Mouse (Mus musculus) neural tube, embryonic 13.5 days (tissue): ENCODE measurements around the gene Acaca. TPM values are rescaled to one million over a fixed set of nuclear protein-coding genes. Genes with fewer than 3 reads are reported as not detected.

Source experiments
- ATAC-seq: fragments of 200-750 bp; cut with Nextera tagmentation; 2 replicates; pipeline ENCODE4 v1.8.0; 2017; ENCODE audit warnings: low read depth, mild to moderate bottlenecking, moderate TSS enrichment, moderate library complexity
- H3K27ac ChIP-seq: fragments of 300-500 bp; sonication (generic); replicated peaks from 2 replicates; pipeline ENCODE4 v1.5.1; 2015; ENCODE audit warnings: moderate library complexity, mild to moderate bottlenecking, inconsistent platforms
- H3K27me3 ChIP-seq: fragments of 300-500 bp; sonication (generic); 2 replicates; pipeline ENCODE4 v1.6.1; 2015; ENCODE audit warnings: mild to moderate bottlenecking, inconsistent platforms
- H3K36me3 ChIP-seq: fragments of 300-500 bp; sonication (generic); 2 replicates; pipeline ENCODE4 v1.6.1; 2015; ENCODE audit warnings: mild to moderate bottlenecking, inconsistent platforms
- H3K4me1 ChIP-seq: fragments of 300-500 bp; sonication (generic); replicated peaks from 2 replicates; pipeline ENCODE4 v1.6.1; 2015; ENCODE audit warnings: inconsistent platforms
- H3K4me2 ChIP-seq: fragments of 300-500 bp; sonication (generic); 2 replicates; pipeline ENCODE4 v1.6.1; 2015; ENCODE audit warnings: inconsistent platforms, mild to moderate bottlenecking, moderate library complexity
- H3K4me3 ChIP-seq: fragments of 300-500 bp; sonication (generic); 2 replicates; pipeline ENCODE4 v1.5.1; 2015; ENCODE audit warnings: mild to moderate bottlenecking, inconsistent platforms
- H3K9ac ChIP-seq: fragments of 300-500 bp; sonication (generic); 2 replicates; pipeline ENCODE4 v1.6.1; 2015; ENCODE audit warnings: moderate library complexity, mild to moderate bottlenecking, inconsistent platforms
- H3K9me3 ChIP-seq: fragments of 300-500 bp; sonication (generic); 2 replicates; pipeline ENCODE4 v1.6.1; 2016; ENCODE audit warnings: inconsistent platforms
- WGBS: fragments of 180-500 bp; shearing (Covaris S2); methylation state at CpG from one replicate; pipeline ENCODE4 v1.1.7; 2015; 5-methylcytosine and 5-hydroxymethylcytosine counted together
- polyA plus RNA-seq: library from polyadenylated mRNA; unstranded; fragments of >200 nt; fragmentation: Nextera tagmentation; extraction: Ambion mirVana; gene quantifications from 2 replicates; pipeline ENCODE4 v1.2.1, GENCODE M21; 2015

Gene Acaca
- polyA plus RNA-seq, 1 experiment from 2014 or later, result 22.6 TPM

- H3K27ac ChIP-seq, result no peak overlapping the region
- H3K4me2 ChIP-seq, result no peak overlapping the region
- H3K9me3 ChIP-seq, result no peaks in the 10 kb centered on the region
- H3K4me1 ChIP-seq, result 0 out of 2 replicates have a peak, but pooled peaks cover 3% of the 10 kb centered on the region
- no peak for ATAC-seq
- no peak overlapping the region for H3K9ac ChIP-seq
- 65% methylated on average over 10 of the region's 10 CpGs for WGBS
- H3K4me3 ChIP-seq, result no peak overlapping the region
- no peaks in the 10 kb centered on the region for H3K27me3 ChIP-seq
- H3K36me3 ChIP-seq, result peaks cover 10% of the 10 kb centered on the region
Observed at GRCm38 (mm10) chr11:84193249-84193648, 63.8 kb downstream of the Acaca start.

GRCm38 (mm10) chr11:84194751-84195150 lies 65.3 kb downstream of the Acaca start:
- H3K9me3 ChIP-seq, result no peaks in the 10 kb centered on the region
- H3K4me1 ChIP-seq, result 0 out of 2 replicates have a peak, but pooled peaks cover 3% of the 10 kb centered on the region
- no peak overlapping the region for H3K9ac ChIP-seq
- no peak for ATAC-seq
- WGBS, result 91% methylated on average over 3 of the region's 3 CpGs
- H3K36me3 ChIP-seq, result peaks cover 10% of the 10 kb centered on the region
- H3K27ac ChIP-seq, result no peak overlapping the region
- H3K4me3 ChIP-seq, result no peak overlapping the region
- H3K27me3 ChIP-seq, result no peaks in the 10 kb centered on the region
- H3K4me2 ChIP-seq, result no peak overlapping the region

GRCm38 (mm10) chr11:84197607-84198402 lies 68.3 kb downstream of the Acaca start:
- WGBS, result 96% methylated on average over 3 of the region's 3 CpGs
- H3K9ac ChIP-seq, result no peak overlapping the region
- no peaks in the 10 kb centered on the region for H3K9me3 ChIP-seq
- H3K36me3 ChIP-seq, result peaks cover 10% of the 10 kb centered on the region
- H3K4me3 ChIP-seq, result no peak overlapping the region
- no peak overlapping the region for H3K4me2 ChIP-seq
- ATAC-seq, result no peak
- H3K27ac ChIP-seq, result no peak overlapping the region
- H3K4me1 ChIP-seq, result 0 out of 2 replicates have a peak, but pooled peaks cover 3% of the 10 kb centered on the region
- no peaks in the 10 kb centered on the region for H3K27me3 ChIP-seq

GRCm38 (mm10) chr11:84205776-84206175 lies 76.3 kb downstream of the Acaca start:
- Histone ChIP-seq H3K36me3 (no peaks in the 10 kb centered on the region), H3K9me3 (no peaks in the 10 kb centered on the region), H3K27ac (no peak overlapping the region), H3K4me1 (no peaks in the 10 kb centered on the region), H3K9ac (no peak overlapping the region), H3K4me2 (no peak overlapping the region), H3K4me3 (no peak overlapping the region), H3K27me3 (no peaks in the 10 kb centered on the region)
- ATAC-seq, result no peak
- 56% methylated on average over 4 of the region's 4 CpGs for WGBS

- WGBS, result 97% methylated on average over 6 of the region's 6 CpGs
- ATAC-seq, result no peak
- Histone ChIP-seq H3K4me3 (no peak overlapping the region), H3K9ac (no peak overlapping the region), H3K27me3 (no peaks in the 10 kb centered on the region), H3K27ac (no peak overlapping the region), H3K9me3 (no peaks in the 10 kb centered on the region), H3K36me3 (no peaks in the 10 kb centered on the region), H3K4me2 (no peak overlapping the region), H3K4me1 (no peaks in the 10 kb centered on the region)
Observed at GRCm38 (mm10) chr11:84210876-84211275, 81.4 kb downstream of the Acaca start.

- peaks cover 16% of the 10 kb centered on the region; the same call in 1 of the 2 replicates for H3K36me3 ChIP-seq
- H3K9ac ChIP-seq, result no peak overlapping the region
- ATAC-seq, result no peak
- no peaks in the 10 kb centered on the region for H3K4me1 ChIP-seq
- no peaks in the 10 kb centered on the region for H3K27me3 ChIP-seq
- H3K27ac ChIP-seq, result no peak overlapping the region
- H3K4me2 ChIP-seq, result no peak overlapping the region
- WGBS, result 88% methylated on average over 4 of the region's 4 CpGs
- no peak overlapping the region for H3K4me3 ChIP-seq
- no peaks in the 10 kb centered on the region for H3K9me3 ChIP-seq
Observed at GRCm38 (mm10) chr11:84218951-84219350, 89.5 kb downstream of the Acaca start.

GRCm38 (mm10) chr11:84243562-84243961 lies 114.1 kb downstream of the Acaca start:
- no peak for ATAC-seq
- peaks cover 12% of the 10 kb centered on the region for H3K36me3 ChIP-seq
- H3K27ac ChIP-seq, result no peak overlapping the region
- H3K4me3 ChIP-seq, result no peak overlapping the region
- no peak overlapping the region for H3K4me2 ChIP-seq
- H3K27me3 ChIP-seq, result no peaks in the 10 kb centered on the region
- H3K4me1 ChIP-seq, result no peaks in the 10 kb centered on the region
- no peaks in the 10 kb centered on the region for H3K9me3 ChIP-seq
- no peak overlapping the region for H3K9ac ChIP-seq

GRCm38 (mm10) chr11:84247370-84247769 lies 117.9 kb downstream of the Acaca start:
- peaks cover 28% of the 10 kb centered on the region for H3K36me3 ChIP-seq
- H3K4me2 ChIP-seq, result no peak overlapping the region
- H3K4me1 ChIP-seq, result no peaks in the 10 kb centered on the region
- H3K4me3 ChIP-seq, result no peak overlapping the region
- ATAC-seq, result no peak
- no peak overlapping the region for H3K9ac ChIP-seq
- no peaks in the 10 kb centered on the region for H3K27me3 ChIP-seq
- WGBS, result 98% methylated on average over 1 of the region's 1 CpGs
- H3K9me3 ChIP-seq, result no peaks in the 10 kb centered on the region
- no peak overlapping the region for H3K27ac ChIP-seq

- no peaks in the 10 kb centered on the region for H3K9me3 ChIP-seq
- H3K27me3 ChIP-seq, result no peaks in the 10 kb centered on the region
- no peak overlapping the region for H3K9ac ChIP-seq
- peaks cover 44% of the 10 kb centered on the region for H3K36me3 ChIP-seq
- ATAC-seq, result no peak
- WGBS, result 81% methylated on average over 3 of the region's 3 CpGs
- H3K4me1 ChIP-seq, result no peaks in the 10 kb centered on the region
- no peak overlapping the region for H3K27ac ChIP-seq
- no peak overlapping the region for H3K4me2 ChIP-seq
- no peak overlapping the region for H3K4me3 ChIP-seq
Observed at GRCm38 (mm10) chr11:84251170-84251569, 121.7 kb downstream of the Acaca start.

GRCm38 (mm10) chr11:84252425-84252824 lies 123.0 kb downstream of the Acaca start:
- no peaks in the 10 kb centered on the region for H3K4me1 ChIP-seq
- 78% methylated on average over 1 of the region's 1 CpGs for WGBS
- no peak overlapping the region for H3K27ac ChIP-seq
- H3K36me3 ChIP-seq, result peaks cover 49% of the 10 kb centered on the region
- no peaks in the 10 kb centered on the region for H3K27me3 ChIP-seq
- H3K4me2 ChIP-seq, result no peak overlapping the region
- no peak for ATAC-seq
- H3K4me3 ChIP-seq, result no peak overlapping the region
- no peaks in the 10 kb centered on the region for H3K9me3 ChIP-seq
- no peak overlapping the region for H3K9ac ChIP-seq

- H3K27ac ChIP-seq, result no peak overlapping the region
- WGBS, result 81% methylated on average over 4 of the region's 4 CpGs
- no peaks in the 10 kb centered on the region for H3K27me3 ChIP-seq
- ATAC-seq, result no peak
- no peak overlapping the region for H3K4me2 ChIP-seq
- no peak overlapping the region for H3K4me3 ChIP-seq
- no peak overlapping the region for H3K9ac ChIP-seq
- H3K9me3 ChIP-seq, result no peaks in the 10 kb centered on the region
- no peaks in the 10 kb centered on the region for H3K4me1 ChIP-seq
- H3K36me3 ChIP-seq, result peaks cover 47% of the 10 kb centered on the region
Observed at GRCm38 (mm10) chr11:84255879-84256278, 126.4 kb downstream of the Acaca start.

GRCm38 (mm10) chr11:84258053-84258710 lies 128.7 kb downstream of the Acaca start:
- Histone ChIP-seq H3K27ac (no peak overlapping the region), H3K36me3 (peaks cover 47% of the 10 kb centered on the region), H3K9me3 (no peaks in the 10 kb centered on the region), H3K4me3 (no peak overlapping the region), H3K4me2 (no peak overlapping the region), H3K9ac (no peak overlapping the region), H3K27me3 (no peaks in the 10 kb centered on the region), H3K4me1 (no peaks in the 10 kb centered on the region)
- 85% methylated on average over 4 of the region's 4 CpGs for WGBS
- no peak for ATAC-seq
